Mouse (Mus musculus): Measurements from ENCODE around the gene Wars2.

DNA sequence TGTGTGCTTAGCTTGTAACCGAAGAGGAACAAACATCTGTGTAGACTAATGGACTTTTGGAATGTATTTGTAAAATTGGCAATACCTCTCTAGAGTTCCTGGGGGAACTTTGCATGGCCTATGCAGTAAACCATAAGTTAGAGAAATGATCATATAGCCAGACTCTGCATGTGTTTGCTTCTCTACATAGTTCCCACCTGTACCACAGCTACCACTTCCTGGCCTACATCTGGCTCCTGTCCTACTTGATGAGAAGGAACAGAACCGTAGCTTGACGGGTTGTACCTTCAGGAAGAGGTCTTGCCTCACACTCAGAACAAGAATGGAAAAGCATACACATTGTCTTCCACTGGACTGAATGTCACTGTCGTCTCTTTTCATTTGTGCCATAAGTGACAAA, 52.7 kb downstream of the Wars2 start:
- TF ChIP-seq TAL1 (IDR thresholded peaks at IDR 0.05; ENCODE audit: low read length), result no peak
- TF ChIP-seq GATA1 (IDR thresholded peaks at IDR 0.05; ENCODE audit: low read length), result no peak

Data from erythroblast, embryonic 14.5 days (primary cell).